Mouse (Mus musculus): Measurements from ENCODE around the gene Bphl. TPM values are rescaled to one million over a fixed set of nuclear protein-coding genes. Genes with fewer than 3 reads are reported as not detected.
"Not testable (repeated sequence)": the region's sequence is repeated elsewhere in the genome, so short reads cannot be mapped to it uniquely, and the experiment has no call there.

The Bphl gene
- total RNA-seq, 2 experiments from 2014 or later: 28.5 to 32.1 TPM

DNA sequence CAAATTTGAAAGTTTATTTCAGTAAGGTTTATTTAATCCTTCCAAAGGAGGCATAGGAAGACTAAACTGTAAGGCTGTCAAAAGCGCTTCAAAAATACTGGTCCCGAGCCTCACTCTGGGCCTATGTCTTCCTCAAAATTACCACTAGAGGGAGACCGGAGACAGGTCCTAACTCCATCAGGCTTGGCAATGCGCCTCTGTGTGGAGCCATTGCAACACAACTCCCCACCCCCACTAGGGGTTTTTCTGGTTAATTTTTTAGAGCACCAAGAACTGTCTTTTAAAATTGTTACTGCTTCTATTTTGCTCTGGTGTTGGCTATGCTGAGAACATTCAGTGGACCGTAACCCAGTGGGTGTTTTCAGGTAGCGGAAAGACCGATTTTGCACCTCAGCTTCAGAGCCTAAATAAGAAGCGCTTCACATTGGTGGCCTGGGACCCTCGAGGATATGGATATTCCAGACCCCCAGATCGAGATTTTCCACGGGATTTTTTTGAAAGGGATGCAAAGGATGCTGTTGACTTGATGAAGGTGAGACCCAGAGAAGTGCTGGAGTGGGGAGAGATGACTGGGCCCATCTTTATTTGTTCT is 9.1 kb downstream of the Bphl start:
- intact Hi-C loops (cut with DNase I): loop anchor here (2.0 to 10.0 kb wide), 2 partner anchors 108 to 578 kb away; no protein-coding TSS in a partner anchor

GRCm38 (mm10) chr13:34047526-34047925 is 10.1 kb downstream of the Bphl start:
- intact Hi-C loops (cut with DNase I): loop anchor here (2.0 to 10.0 kb wide), 2 partner anchors 107 to 577 kb away; no protein-coding TSS in a partner anchor
- DNase-seq (ENCODE audit: extremely low spot score in 1 of 2, low spot score in 2 of 2): no peak

More for the DNA sequence above, 9.1 kb downstream of the Bphl start:
- peak; percentile 89 to 92 for DNase-seq (ENCODE audit: extremely low spot score in 1 of 2, low spot score in 2 of 2)

DNA sequence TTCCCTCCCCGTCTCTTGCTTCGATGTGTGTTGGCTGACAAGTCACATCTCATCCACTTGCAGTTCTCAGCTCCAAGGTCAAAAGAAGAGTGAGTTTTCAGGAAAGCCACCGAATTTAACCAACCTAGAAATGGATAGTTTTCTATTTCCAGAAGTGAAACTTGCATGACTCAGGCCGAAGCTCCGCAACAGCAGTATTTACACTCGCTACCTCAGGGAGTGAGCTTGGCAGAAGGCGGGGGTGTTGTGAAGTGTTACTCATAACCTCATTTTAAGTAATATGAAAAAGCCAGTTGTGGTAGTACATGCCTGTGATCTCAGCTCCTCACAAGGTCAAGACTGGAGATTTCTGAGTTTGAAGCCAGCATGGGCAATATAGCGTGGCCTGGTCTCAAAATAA is 13.1 kb downstream of the Bphl start:
- intact Hi-C loops (cut with DNase I): no loop called here

GRCm38 (mm10) chr13:34051692-34052091 is 14.3 kb downstream of the Bphl start:
- intact Hi-C loops (cut with DNase I): no loop called here
- no peak for DNase-seq (ENCODE audit: extremely low spot score in 1 of 2, low spot score in 2 of 2)

More for the DNA sequence above, 13.1 kb downstream of the Bphl start:
- DNase-seq (ENCODE audit: extremely low spot score in 1 of 2, low spot score in 2 of 2): no peak

GRCm38 (mm10) chr13:34053673-34054282 is 16.4 kb downstream of the Bphl start:
- intact Hi-C loops (cut with DNase I): no loop called here
- DNase-seq (ENCODE audit: extremely low spot score in 1 of 2, low spot score in 2 of 2): no peak

DNA sequence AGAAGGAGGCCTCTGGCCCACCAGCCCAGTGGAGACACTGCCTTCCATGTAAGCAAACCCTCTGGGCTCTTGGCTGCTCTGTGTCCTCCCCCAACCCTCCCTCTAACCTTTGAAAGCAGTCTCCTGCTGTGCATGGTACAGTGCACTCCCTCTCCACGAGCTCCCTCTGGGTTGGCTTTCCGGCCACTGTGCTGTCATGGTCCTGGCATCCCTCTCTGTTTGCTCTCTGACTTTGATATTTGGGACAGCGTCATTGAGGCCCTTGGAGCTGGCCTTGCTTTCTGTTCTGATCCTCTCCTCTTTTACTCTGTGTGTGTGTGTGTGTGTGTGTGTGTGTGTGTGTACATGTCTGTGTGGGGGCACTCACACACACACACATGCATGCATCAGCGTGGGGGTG is 17.0 kb downstream of the Bphl start:
- intact Hi-C loops (cut with DNase I): no loop called here
- DNase-seq (ENCODE audit: extremely low spot score in 1 of 2, low spot score in 2 of 2): no peak

GRCm38 (mm10) chr13:34054983-34055382 is 17.6 kb downstream of the Bphl start:
- intact Hi-C loops (cut with DNase I): no loop called here

GRCm38 (mm10) chr13:34057252-34057651 is 19.9 kb downstream of the Bphl start:
- intact Hi-C loops (cut with DNase I): no loop called here
- peak in 1 of 2 experiments; percentile 0 for DNase-seq (ENCODE audit: extremely low spot score in 1 of 2, low spot score in 2 of 2)

More at GRCm38 (mm10) chr13:34054983-34055382, 17.6 kb downstream of the Bphl start:
- no peak for DNase-seq (ENCODE audit: extremely low spot score in 1 of 2, low spot score in 2 of 2)

- no peak for DNase-seq (ENCODE audit: extremely low spot score in 1 of 2, low spot score in 2 of 2)
- intact Hi-C loops (cut with DNase I): no loop called here
Observed at GRCm38 (mm10) chr13:34060061-34060460, 22.7 kb downstream of the Bphl start.

GRCm38 (mm10) chr13:34062466-34062865 is 25.1 kb downstream of the Bphl start:
- peak in 1 of 2 experiments; percentile 43 for DNase-seq (ENCODE audit: extremely low spot score in 1 of 2, low spot score in 2 of 2)
- intact Hi-C loops (cut with DNase I): no loop called here

DNA sequence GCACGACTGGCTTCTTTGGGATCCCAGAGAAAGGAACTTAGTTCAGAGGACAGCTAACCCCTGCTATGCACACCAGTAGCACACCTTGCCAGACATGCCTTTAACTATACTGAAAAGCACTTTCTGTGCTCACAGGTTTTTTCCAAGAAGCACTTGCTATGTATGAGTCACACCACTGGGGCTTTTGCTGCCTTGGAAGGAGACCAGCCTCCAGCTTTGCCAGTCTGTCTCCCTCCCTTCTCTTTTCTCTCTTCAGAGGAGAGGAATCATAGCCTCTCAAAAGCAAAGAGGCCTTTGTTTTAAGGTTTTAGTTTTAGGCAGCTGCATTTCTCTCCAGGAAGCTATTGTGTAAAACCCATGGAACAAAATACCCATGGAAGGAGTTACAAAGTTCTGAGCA is 29.0 kb downstream of the Bphl start:
- DNase-seq (ENCODE audit: extremely low spot score in 1 of 2, low spot score in 2 of 2): peak in 1 of 2 experiments; percentile 58
- intact Hi-C loops (cut with DNase I): no loop called here

DNA sequence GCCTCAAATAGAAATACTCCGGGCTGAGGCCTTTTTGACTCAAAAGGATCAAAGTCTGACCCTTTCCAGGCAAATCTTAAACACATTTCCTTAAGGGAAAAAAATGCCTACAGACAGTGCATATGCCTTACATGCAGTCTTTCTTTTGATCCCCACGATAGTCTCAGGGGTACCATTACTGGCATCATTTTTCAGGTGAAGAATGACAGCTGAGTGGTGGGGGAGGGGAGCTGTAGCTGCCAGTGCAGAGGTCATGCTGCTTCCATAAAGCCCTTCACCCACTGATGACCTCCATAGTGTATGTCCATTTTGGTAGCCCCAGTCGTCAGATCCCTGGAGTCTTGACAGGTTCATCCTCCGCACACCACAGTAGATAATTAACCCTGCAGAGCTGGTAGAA is 32.9 kb downstream of the Bphl start:
- no peak for DNase-seq (ENCODE audit: extremely low spot score in 1 of 2, low spot score in 2 of 2)
- intact Hi-C loops (cut with DNase I): no loop called here

DNA sequence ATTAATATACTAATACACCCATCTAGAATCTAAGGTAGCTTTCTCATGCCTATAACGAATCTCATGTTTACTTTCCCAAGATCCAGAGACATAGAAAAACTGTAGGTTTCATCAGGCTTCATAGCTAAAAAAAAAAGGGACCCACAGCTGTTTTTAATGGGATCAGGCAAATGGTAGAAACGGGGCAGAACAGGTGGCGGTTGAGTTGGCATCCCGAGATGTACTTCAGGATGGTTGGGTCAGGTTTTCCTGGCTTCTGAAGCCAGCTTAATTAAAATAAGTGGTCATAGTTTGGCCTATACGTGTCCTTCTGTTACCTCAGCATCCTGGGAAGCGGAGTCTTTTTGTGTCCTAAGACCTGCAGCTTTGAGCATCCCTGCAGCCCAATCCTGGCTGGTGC is 34.4 kb downstream of the Bphl start:
- DNase-seq (ENCODE audit: extremely low spot score in 1 of 2, low spot score in 2 of 2): no peak
- intact Hi-C loops (cut with DNase I): no loop called here

DNA sequence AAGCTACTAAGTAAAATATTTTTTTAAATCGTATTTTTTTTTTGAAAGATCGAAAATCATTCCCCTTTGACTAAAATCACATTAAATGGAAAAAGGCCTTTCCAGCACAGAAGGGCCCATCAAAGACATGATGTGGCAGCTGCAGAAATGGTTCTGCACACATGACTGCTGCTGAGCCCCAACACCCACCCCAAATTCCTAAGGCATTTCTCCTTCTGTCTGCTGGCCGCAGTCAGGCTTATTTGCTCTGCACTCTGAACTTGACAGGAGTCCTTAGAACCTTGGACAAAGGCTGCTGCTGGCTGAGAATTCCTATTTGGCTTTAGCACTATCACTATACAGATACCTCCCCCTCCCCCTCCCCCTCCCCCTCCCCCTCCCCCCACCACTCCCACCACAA is 35.5 kb downstream of the Bphl start:
- intact Hi-C loops (cut with DNase I): no loop called here
- DNase-seq (ENCODE audit: extremely low spot score in 1 of 2, low spot score in 2 of 2): no peak

DNA sequence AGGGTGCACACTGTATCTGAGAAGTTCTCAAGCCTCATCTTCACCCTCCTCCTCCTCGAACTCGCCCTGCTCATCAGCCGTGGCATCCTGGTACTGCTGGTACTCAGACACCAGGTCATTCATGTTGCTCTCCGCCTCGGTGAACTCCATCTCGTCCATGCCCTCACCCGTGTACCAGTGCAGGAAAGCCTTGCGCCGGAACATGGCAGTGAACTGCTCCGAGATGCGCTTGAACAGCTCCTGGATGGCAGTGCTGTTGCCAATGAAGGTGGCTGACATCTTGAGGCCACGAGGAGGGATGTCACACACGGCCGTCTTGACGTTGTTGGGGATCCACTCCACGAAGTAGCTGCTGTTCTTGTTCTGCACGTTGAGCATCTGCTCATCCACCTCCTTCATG is 37.0 kb downstream of the Bphl start:
- DNase-seq (ENCODE audit: extremely low spot score in 1 of 2, low spot score in 2 of 2); intact Hi-C loops (cut with DNase I): not testable (repeated sequence)

- DNase-seq (ENCODE audit: extremely low spot score in 1 of 2, low spot score in 2 of 2): not testable (repeated sequence)
- intact Hi-C loops (cut with DNase I): loop anchor here (2.0 kb wide), 1 partner anchor 79 kb away; no protein-coding TSS in a partner anchor
Observed at GRCm38 (mm10) chr13:34075893-34076292, 38.5 kb downstream of the Bphl start.

DNA sequence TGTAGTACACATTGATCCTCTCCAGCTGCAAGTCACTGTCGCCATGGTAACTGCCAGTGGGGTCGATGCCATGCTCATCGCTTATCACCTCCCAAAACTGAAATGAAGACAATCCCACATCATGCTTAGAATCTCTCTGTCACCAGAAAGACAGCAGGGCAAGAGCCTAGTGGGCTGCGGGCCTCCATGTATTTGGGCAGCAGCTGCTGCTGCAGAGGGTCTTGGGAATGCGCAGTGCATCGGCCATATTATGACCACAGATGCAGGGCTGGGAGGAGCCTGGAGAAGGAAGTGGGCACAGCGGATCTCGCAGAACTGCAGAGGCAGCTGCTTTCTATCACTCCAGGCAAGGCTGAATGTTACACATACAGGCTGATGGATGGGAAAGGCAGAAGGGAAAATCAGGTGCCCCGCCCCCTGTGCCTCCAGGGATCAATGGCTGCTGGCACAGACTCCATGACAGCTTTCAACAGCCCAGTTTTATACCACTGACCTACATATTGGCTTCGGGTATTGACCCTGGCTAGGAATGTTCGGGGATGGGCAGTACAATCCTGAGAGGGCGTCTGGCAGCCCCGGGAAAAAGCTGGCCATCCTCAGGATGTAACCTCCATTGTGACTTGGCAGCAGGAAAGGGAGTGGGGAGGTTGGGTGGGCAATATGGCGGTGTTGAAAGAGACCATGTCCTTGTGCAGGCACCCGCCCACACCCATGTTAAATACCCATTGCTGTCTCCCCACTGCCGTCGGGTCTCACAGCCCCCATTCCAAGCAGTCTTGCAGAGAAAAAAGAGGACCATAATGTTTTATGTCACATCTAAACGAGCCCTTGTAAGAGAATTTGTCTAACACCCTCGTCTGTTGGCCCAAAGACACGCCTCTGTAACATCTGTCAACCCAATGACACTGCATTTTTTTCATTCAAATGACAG is 39.4 kb downstream of the Bphl start:
- peak; percentile 61 to 66 for DNase-seq (ENCODE audit: extremely low spot score in 1 of 2, low spot score in 2 of 2)

GRCm38 (mm10) chr13:34077492-34078271 is 40.3 kb downstream of the Bphl start, which contains the start of gene Tubb2a:
Gene Tubb2a (minus strand): TSS chr13:34078007.
- intact Hi-C loops (cut with DNase I): loop anchor here (1.0 to 2.0 kb wide), 2 partner anchors 53 to 77 kb away; partner anchors contain the start of gene Tubb2b
- peak; percentile 89 to 97 for DNase-seq (ENCODE audit: extremely low spot score in 1 of 2, low spot score in 2 of 2)

More for the DNA sequence above, 39.4 kb downstream of the Bphl start:
- intact Hi-C loops (cut with DNase I): loop anchor here (1.0 to 2.0 kb wide), 2 partner anchors 53 to 78 kb away; partner anchors contain the start of gene Tubb2b
